Mouse (Mus musculus): ENCODE measurements around the gene Pkp3.
"Not testable (repeated sequence)": the region's sequence is repeated elsewhere in the genome, so short reads cannot be mapped to it uniquely, and the experiment has no call there.

Pkp3 gene

DNA sequence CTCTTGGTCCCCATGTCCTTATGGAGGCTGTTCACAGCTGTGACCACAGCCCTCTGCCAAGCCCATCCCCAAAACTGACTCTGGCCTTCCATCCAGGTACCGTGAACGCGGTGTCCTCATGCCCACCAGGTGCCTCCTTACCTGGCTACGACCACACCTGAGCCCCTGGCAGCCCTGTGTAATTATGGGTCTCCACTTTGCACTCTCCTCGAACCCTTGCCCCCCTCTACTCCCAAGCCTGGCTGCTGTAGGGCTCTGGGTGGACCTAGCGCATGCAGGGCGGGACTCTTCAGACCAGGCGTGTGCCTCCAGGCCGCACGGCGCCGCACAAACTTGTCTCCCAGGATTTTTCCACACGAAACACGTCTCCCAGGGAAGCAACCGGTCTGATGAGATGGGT is at the start of gene Pkp3:
Gene Pkp3 (plus strand): TSS at position 378 of the 400 bp plus-strand sequence.
- no peak for DNase-seq (ENCODE audit: low spot score)

GRCm38 (mm10) chr7:141028831-141029230 is 49.2 kb upstream of the Pkp3 start, which contains the start of gene Gm17387:
Gene Gm17387, plus strand, starts transcription at chr7:141029131.
- DNase-seq (ENCODE audit: low spot score) = no peak

- DNase-seq (ENCODE audit: low spot score) = no peak
Measured at GRCm38 (mm10) chr7:141030390-141030789, 47.6 kb upstream of the Pkp3 start.

DNA sequence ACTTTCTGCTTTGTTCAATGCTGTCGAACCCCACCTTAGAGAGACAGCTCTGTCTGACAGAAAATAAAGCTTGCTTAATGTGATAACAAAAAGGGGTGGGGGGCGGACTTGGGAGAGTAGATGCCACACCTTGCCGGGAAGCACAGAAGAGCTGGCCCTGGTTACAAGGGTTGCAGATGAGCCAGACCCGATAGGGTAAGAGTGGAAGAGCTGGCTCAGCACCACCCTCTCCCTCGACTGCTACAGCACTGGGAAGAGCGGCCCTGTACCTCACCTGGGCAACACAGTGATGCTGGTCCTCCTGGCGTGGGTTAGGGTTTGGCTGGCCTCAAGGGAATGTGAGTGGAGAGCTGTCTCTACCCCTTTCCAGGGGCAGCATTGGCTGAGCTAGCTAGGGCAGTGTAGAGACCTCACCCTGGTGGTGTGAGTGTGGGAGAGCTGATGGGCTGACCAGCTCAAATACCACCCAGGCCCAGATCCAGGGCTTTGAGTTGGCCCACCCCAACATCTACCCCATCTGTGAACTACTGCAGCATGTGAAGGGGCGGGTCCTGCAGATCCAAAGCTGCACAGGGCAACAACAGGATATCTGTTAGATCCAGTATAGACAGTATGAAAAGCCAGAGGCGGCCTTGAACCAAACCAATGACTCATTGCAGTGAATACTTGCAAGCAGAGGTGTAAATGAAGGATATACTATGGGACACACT is 45.4 kb upstream of the Pkp3 start:
- DNase-seq (ENCODE audit: low spot score) = no peak

- not testable (repeated sequence) for DNase-seq (ENCODE audit: low spot score)
Measured at GRCm38 (mm10) chr7:141036624-141037023, 41.4 kb upstream of the Pkp3 start.

GRCm38 (mm10) chr7:141038090-141039032 is 39.7 kb upstream of the Pkp3 start:
- no peak for DNase-seq (ENCODE audit: low spot score)

- DNase-seq (ENCODE audit: low spot score) = no peak
Measured at GRCm38 (mm10) chr7:141039386-141040107, 38.5 kb upstream of the Pkp3 start.

DNA sequence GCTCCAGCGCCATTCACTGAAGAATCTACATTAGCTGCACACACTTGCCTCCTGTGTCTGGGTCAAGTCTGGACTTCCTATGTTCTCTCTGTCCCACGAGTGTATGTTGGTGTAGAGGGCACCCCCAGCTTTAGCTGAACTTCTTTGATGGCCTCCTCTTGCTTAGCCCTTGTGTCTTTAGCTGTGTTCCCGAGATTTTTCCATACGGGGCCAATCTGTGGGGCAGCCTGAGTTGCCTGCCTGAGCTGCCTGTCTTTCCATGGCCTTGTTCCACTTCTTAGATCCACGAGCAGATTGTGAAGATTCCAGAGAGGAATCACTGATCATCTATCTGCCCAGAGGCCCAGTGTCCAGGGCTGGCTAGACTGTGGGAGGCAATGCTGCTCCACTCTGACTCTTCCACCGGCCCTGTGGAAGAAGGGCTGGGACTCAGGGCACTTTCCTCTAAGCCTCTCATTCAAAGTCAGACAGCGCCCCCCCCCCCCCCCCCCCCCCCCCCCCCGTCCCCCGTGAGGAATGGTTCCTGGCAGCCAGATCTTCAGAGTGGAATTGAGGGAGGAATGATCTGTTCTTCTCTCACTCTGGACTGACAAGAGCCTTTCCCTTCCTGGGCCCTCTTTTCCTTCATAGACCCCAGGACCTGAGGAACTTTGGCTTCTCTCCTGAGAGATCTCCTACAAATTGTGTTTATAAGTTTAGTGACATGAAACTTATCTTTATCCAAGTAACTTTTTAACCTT is 37.0 kb upstream of the Pkp3 start:
- no peak for DNase-seq (ENCODE audit: low spot score)

- peak; percentile 62 for DNase-seq (ENCODE audit: low spot score)
Measured at GRCm38 (mm10) chr7:141041661-141042060, 36.4 kb upstream of the Pkp3 start.

DNA sequence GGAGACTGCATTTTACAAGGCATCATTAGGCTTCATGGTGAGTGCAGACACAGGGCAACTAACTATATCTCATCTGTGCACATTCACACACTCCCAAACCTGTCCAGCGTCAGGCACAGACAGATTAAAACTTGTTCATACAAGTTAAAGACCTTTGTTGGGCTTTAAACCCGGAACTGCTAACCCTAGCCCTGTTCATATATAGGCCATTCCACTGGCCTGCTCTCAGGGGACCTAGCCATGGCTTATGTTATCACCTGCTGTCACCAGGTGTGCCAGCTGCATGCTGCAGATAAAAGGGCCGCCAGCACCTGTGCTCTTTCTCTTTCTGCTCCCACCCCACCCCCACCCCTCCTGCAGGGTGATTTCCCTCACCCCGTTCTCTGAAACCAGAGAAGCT is 35.5 kb upstream of the Pkp3 start:
- no peak for DNase-seq (ENCODE audit: low spot score)

GRCm38 (mm10) chr7:141046931-141047580 is 31.0 kb upstream of the Pkp3 start:
- DNase-seq (ENCODE audit: low spot score) = no peak

GRCm38 (mm10) chr7:141047581-141048225 is 30.3 kb upstream of the Pkp3 start:
- DNase-seq (ENCODE audit: low spot score) = peak; percentile 65

- DNase-seq (ENCODE audit: low spot score) = peak; percentile 90
Measured at GRCm38 (mm10) chr7:141048226-141049218, 29.5 kb upstream of the Pkp3 start.

- no peak for DNase-seq (ENCODE audit: low spot score)
Measured at GRCm38 (mm10) chr7:141049326-141049725, 28.7 kb upstream of the Pkp3 start.

- no peak for DNase-seq (ENCODE audit: low spot score)
Measured at GRCm38 (mm10) chr7:141051060-141051685, 26.8 kb upstream of the Pkp3 start.

DNA sequence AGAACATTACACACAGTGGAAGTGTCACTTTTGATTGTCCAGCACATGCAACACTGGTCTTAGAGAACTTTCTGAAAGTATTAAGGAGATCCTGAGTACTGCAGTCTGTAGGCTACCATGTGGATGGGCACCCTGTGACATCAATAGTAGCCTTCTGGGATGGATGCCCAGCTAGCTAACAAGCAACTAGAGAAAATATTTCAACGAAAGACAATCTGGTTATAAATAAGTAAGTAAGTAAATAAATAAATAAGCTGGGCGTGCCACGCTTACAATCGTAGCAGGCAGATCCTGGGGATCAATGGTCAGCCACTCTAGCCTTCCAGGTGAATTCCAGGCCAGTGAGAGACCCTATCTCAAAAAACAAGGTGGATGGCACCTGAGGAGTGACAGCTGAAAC is 26.0 kb upstream of the Pkp3 start:
- no peak for DNase-seq (ENCODE audit: low spot score)

- DNase-seq (ENCODE audit: low spot score) = no peak
Measured at GRCm38 (mm10) chr7:141052421-141052820, 25.6 kb upstream of the Pkp3 start.

- no peak for DNase-seq (ENCODE audit: low spot score)
Measured at GRCm38 (mm10) chr7:141055785-141056184, 22.2 kb upstream of the Pkp3 start.

DNA sequence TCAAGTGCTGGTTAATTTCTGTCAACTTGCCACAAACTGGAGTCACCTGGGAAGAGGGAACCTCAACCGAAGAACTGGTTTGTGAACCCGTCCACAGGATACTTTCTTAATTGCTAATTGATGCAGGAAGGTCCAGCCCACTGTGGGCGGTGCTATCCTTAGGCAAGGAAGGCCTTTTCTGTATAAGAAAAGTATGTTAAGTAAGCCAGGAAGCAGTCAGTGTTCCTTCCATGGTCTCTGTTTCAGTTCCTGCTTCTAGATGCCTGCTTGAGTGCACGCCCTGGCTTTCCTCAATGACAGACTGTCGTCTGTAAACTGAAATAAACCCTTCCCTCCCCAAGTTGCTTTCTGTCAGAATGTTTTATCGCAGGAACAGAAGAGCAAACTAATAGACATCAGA is 21.0 kb upstream of the Pkp3 start:
- no peak for DNase-seq (ENCODE audit: low spot score)

Data from urinary bladder, postnatal 25 days (tissue).